18 mouse cellular contexts compared by ENCODE assay signal in genomic region chr1:168066810-168067209, GRCm38 (mm10).
A peak's percentile ranks its signal among the peaks of the same experiment; 100 is the strongest.
DNase-seq lines count a peak whose midpoint lies in the region; ATAC-seq and TF ChIP-seq lines count a peak whose summit lies in the region.
"Had no signal": no experiment of that assay in that cellular context is flagged by ENCODE, and none has a peak within 500 bp of the region (broad histone marks: within the 10 kb centered on the region; RNA-seq: fewer than 3 reads in every experiment).

No protein-coding gene starts in this region.

- H3K36me3 ChIP-seq in intestine, embryonic 14.5 days (ENCODE audit: control insufficient read depth, insufficient read depth, low read length) = no peaks in the 10 kb centered on the region
- H3K36me3 ChIP-seq in intestine, embryonic 15.5 days = no peaks in the 10 kb centered on the region
- H3K36me3 ChIP-seq in midbrain, embryonic 11.5 days (ENCODE audit: control insufficient read depth, insufficient read depth, low read length) = no peaks in the 10 kb centered on the region
- H3K36me3 ChIP-seq in midbrain, embryonic 14.5 days (ENCODE audit: control insufficient read depth, insufficient read depth, low read length) = no peaks in the 10 kb centered on the region
- H3K36me3 ChIP-seq: embryonic facial prominence, embryonic 10.5 days; forebrain, embryonic 15.5 days; heart, embryonic 13.5 days; liver, embryonic 15.5 days had no signal

- WGBS in intestine, embryonic 14.5 days = 72% methylated on average over 6 of the region's 6 CpGs
- 61% methylated on average over 6 of the region's 6 CpGs for WGBS in intestine, embryonic 15.5 days
- WGBS in midbrain, embryonic 11.5 days = 71% methylated on average over 6 of the region's 6 CpGs
- WGBS in midbrain, embryonic 14.5 days = 67% methylated on average over 6 of the region's 6 CpGs
- WGBS in olfactory bulb, adult 2 months = 36% methylated on average over 6 of the region's 6 CpGs

- no peak for TF ChIP-seq POLR2A in olfactory bulb, adult 2 months (IDR thresholded peaks at IDR 0.05; ENCODE audit: insufficient read depth, low read depth, low read length)

- no peaks in the 10 kb centered on the region; the same call in 1 of the 2 replicates for H3K4me1 ChIP-seq in intestine, embryonic 14.5 days (replicated peaks; ENCODE audit: control insufficient read depth, insufficient read depth, low read length)
- no peaks in the 10 kb centered on the region for H3K4me1 ChIP-seq in intestine, embryonic 15.5 days (replicated peaks)
- no peaks in the 10 kb centered on the region for H3K4me1 ChIP-seq in midbrain, embryonic 11.5 days (ENCODE audit: control insufficient read depth, insufficient read depth, low read length)
- H3K4me1 ChIP-seq in midbrain, embryonic 14.5 days (ENCODE audit: control insufficient read depth, insufficient read depth, low read length) = peaks cover 3% of the 10 kb centered on the region; the same call in 1 of the 2 replicates
- peaks cover 2% of the 10 kb centered on the region; the same call in 1 of the 2 replicates for H3K4me1 ChIP-seq in olfactory bulb, adult 2 months (ENCODE audit: control insufficient read depth, insufficient read depth, low read length)
- H3K4me1 ChIP-seq: heart, embryonic 13.5 days; liver, embryonic 15.5 days had no signal

- no peak overlapping the region for H3K4me2 ChIP-seq in intestine, embryonic 14.5 days (ENCODE audit: low read length)
- H3K4me2 ChIP-seq in intestine, embryonic 15.5 days (replicated peaks) = no peak overlapping the region
- H3K4me2 ChIP-seq in midbrain, embryonic 11.5 days = no peak overlapping the region
- H3K4me2 ChIP-seq in midbrain, embryonic 14.5 days (ENCODE audit: low read length) = no peak overlapping the region
- H3K4me2 ChIP-seq: forebrain, embryonic 15.5 days; heart, embryonic 13.5 days; liver, embryonic 15.5 days had no signal

- H3K27ac ChIP-seq in intestine, embryonic 14.5 days (ENCODE audit: low read depth) = peak overlapping the region; percentile 20; the same call in 1 of the 2 replicates
- H3K27ac ChIP-seq in intestine, embryonic 15.5 days = no peak overlapping the region
- H3K27ac ChIP-seq in midbrain, embryonic 11.5 days (ENCODE audit: low read depth, low read length) = no peak overlapping the region
- no peak overlapping the region for H3K27ac ChIP-seq in midbrain, embryonic 14.5 days (replicated peaks; ENCODE audit: low read depth, low read length)
- peak overlapping the region; percentile 13; the same call in 1 of the 2 replicates for H3K27ac ChIP-seq in olfactory bulb, adult 2 months (ENCODE audit: insufficient read depth, low read depth, low read length)
- H3K27ac ChIP-seq: embryonic facial prominence, embryonic 10.5 days; forebrain, embryonic 15.5 days; heart, embryonic 13.5 days; liver, embryonic 15.5 days had no signal

- no peak for TF ChIP-seq CTCF in olfactory bulb, adult 2 months (IDR thresholded peaks at IDR 0.05; ENCODE audit: insufficient read depth, low read depth, low read length)

- no peaks in the 10 kb centered on the region for H3K9me3 ChIP-seq in intestine, embryonic 14.5 days (ENCODE audit: control insufficient read depth, low read length)
- H3K9me3 ChIP-seq in intestine, embryonic 15.5 days = no peaks in the 10 kb centered on the region
- no peaks in the 10 kb centered on the region for H3K9me3 ChIP-seq in midbrain, embryonic 11.5 days (ENCODE audit: control insufficient read depth, low read length)
- no peaks in the 10 kb centered on the region for H3K9me3 ChIP-seq in midbrain, embryonic 14.5 days (ENCODE audit: control insufficient read depth, low read length)
- H3K9me3 ChIP-seq: embryonic facial prominence, embryonic 10.5 days; forebrain, embryonic 15.5 days; heart, embryonic 13.5 days; liver, embryonic 15.5 days had no signal

- ATAC-seq in intestine, embryonic 14.5 days (replicated peaks; ENCODE audit: low FRiP score, low TSS enrichment, low read depth) = no peak
- no peak for ATAC-seq in intestine, embryonic 15.5 days
- no peak for ATAC-seq in midbrain, embryonic 11.5 days (ENCODE audit: low FRiP score)
- no peak for ATAC-seq in midbrain, embryonic 14.5 days (ENCODE audit: low FRiP score, low TSS enrichment)
- ATAC-seq in megakaryocyte-erythroid progenitor cell, adult 5-6 weeks (replicated peaks; ENCODE audit: low FRiP score, low TSS enrichment, poor library complexity, severe bottlenecking) = no peak
- ATAC-seq: forebrain, embryonic 15.5 days; inflammation-experienced regulatory T-cells, adult 6 months; midbrain, embryonic 16.5 days had no signal

- no peak overlapping the region for H3K4me3 ChIP-seq in intestine, embryonic 14.5 days (ENCODE audit: low read depth, low read length)
- no peak overlapping the region for H3K4me3 ChIP-seq in intestine, embryonic 15.5 days (replicated peaks)
- H3K4me3 ChIP-seq in midbrain, embryonic 11.5 days (ENCODE audit: low read depth, low read length) = no peak overlapping the region
- H3K4me3 ChIP-seq in midbrain, embryonic 14.5 days (replicated peaks; ENCODE audit: low read depth, low read length) = no peak overlapping the region
- H3K4me3 ChIP-seq in olfactory bulb, adult 2 months (ENCODE audit: insufficient read depth, low read depth, low read length) = no peak overlapping the region
- H3K4me3 ChIP-seq: embryonic facial prominence, embryonic 10.5 days; forebrain, embryonic 15.5 days; heart, embryonic 13.5 days; liver, embryonic 15.5 days had no signal

- H3K9ac ChIP-seq in intestine, embryonic 14.5 days (ENCODE audit: low read length) = no peak overlapping the region
- H3K9ac ChIP-seq in intestine, embryonic 15.5 days = no peak overlapping the region
- no peak overlapping the region for H3K9ac ChIP-seq in midbrain, embryonic 11.5 days (ENCODE audit: low read length)
- no peak overlapping the region for H3K9ac ChIP-seq in midbrain, embryonic 14.5 days (replicated peaks; ENCODE audit: low read length)
- H3K9ac ChIP-seq: forebrain, embryonic 15.5 days; heart, embryonic 13.5 days; liver, embryonic 15.5 days had no signal

- DNase-seq in intestine, embryonic 14.5 days (ENCODE audit: low spot score) = no peak
- peak; percentile 2 for DNase-seq in midbrain, embryonic 11.5 days (ENCODE audit: low spot score, missing footprints)
- DNase-seq in midbrain, embryonic 14.5 days = no peak
- no peak for DNase-seq in urinary bladder, adult 18-20 months (ENCODE audit: low spot score in 2 of 2)
- DNase-seq: cerebellum, adult 18-20 months; heart, postnatal 4 days; kidney, postnatal 4 days; right cerebral cortex, postnatal 14 days; thymus, adult 2 months had no signal

- H3K27me3 ChIP-seq in intestine, embryonic 14.5 days (replicated peaks; ENCODE audit: control insufficient read depth, insufficient read depth, low read length) = no peaks in the 10 kb centered on the region
- no peaks in the 10 kb centered on the region for H3K27me3 ChIP-seq in intestine, embryonic 15.5 days (replicated peaks)
- no peaks in the 10 kb centered on the region for H3K27me3 ChIP-seq in midbrain, embryonic 11.5 days (ENCODE audit: control insufficient read depth, insufficient read depth, low read length)
- no peaks in the 10 kb centered on the region for H3K27me3 ChIP-seq in midbrain, embryonic 14.5 days (ENCODE audit: control insufficient read depth, insufficient read depth, low read length)
- H3K27me3 ChIP-seq: forebrain, embryonic 15.5 days; heart, embryonic 13.5 days; liver, embryonic 15.5 days had no signal

Comparison
In these comparisons a context has a peak if more than half of its experiments do, and no peak if none do; other contexts are left out.
1. H3K27ac ChIP-seq: peak in intestine, embryonic 14.5 days (single experiment) and olfactory bulb, adult 2 months (single experiment); none in intestine, embryonic 15.5 days (single experiment), midbrain, embryonic 11.5 days (single experiment) and midbrain, embryonic 14.5 days (single experiment).